Mouse (Mus musculus) layer of hippocampus, postnatal 36 days (tissue): ENCODE data around the gene Ak7. TPM values are rescaled to one million over a fixed set of nuclear protein-coding genes. Genes with fewer than 3 reads are reported as not detected.

ENCODE experiments used
- DNase-seq, 2 experiments: peaks; one replicate each; pipeline ENCODE4 v3.0.0; 2022
- total RNA-seq, 2 experiments: library from RNA; stranded (reverse); gene quantifications; 2 replicates each; pipeline ENCODE4 v1.2.3; 2021

Gene Ak7
- total RNA-seq, 2 experiments from 2014 or later: 0.77 to 0.81 TPM

DNA sequence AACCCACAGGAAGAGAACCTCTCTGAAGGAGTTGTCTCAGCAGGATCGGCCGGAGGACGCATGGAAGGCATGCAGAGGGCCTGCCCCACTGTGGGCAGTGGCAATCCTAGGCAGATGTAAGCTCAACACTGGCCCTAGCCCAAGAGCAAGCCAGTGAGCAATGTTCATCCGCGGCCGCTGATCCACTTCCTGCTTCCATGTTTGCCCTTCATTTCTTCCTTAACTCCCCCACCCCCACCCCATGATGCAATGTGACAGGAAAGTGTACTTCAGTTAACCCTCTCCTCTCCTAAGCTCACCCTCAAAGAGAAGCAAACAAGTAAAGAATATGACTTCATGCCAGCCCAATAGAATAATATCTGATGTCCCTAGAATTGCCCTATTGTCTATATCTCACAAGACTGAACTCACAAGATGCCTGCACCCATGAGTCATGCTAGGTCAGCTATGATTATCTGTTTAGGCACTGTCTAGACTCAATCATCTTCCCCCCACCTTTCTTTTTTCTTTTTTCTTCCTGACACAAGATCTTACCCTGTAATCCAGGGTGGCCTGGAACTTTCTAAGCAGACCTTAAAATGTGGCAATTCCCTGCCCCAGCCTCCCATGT is 25.2 kb downstream of the Ak7 start:
- DNase-seq: no peak

DNA sequence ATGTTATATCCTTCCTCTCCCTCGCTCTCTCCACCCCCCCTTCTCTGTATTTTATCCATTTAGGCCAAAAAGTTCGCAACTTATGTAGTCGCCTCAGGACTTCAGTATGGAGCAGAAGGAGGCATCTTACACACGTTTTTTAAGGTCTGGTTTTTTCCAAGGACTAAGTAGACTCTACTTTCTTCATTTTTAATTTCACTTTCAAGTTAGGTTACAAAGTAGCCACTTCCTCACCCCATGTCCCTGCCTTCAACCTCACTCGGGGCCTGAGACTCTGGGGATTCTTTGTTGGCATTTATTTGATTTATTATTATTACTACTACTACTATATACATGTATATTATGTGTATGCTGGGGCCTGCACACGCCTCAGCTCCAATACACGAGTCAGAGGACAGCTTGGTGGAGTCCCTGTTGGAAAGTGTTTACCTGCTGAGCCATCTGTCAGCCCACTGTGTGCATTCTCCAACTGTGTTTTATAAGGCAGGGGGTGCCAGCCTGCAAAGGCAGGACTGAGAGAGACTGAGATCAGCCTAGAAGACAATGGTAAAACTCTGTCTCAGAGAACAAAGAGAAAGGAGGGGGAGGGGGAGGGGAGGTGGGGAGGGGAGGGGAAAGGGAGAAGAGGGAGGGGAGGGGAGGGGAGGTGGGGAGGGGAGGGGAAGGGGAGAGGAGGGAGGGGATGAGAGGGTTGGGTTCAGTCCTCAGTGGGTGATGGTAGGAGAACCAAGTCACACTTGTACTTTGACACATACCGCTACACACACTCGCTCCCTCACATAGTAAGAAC is 27.8 kb downstream of the Ak7 start:
- no peak for DNase-seq

DNA sequence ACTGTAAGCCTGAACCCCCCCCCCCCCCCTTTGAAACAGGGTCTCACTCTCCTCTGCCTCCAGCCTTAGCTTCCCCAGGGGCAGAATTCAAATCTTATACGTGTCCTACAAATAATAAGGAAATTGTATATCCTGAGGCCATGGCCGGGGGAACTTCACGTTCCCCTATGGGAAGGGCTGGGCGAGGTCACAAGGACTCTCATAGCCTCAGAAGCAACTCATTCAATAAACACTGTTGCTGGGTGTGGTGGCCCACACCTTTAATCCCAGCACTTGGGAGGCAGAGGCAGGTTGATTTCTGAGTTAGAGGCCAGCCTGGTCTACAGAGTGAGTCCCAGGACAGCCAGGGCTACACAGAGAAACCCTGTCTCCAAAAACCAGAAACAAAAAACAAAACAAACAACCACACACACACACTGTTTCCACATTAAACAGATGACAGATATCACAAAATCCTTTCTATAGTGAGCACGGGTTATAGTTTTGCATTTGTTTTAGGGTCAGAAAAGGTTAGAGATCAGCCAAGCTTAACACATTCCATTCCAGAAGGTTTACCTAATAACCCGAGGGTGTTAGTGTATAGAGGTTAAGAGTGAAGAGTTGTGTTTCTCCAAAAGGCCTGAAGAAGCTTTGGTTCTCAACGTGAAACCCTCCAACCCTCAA is 29.6 kb downstream of the Ak7 start:
- no peak for DNase-seq

DNA sequence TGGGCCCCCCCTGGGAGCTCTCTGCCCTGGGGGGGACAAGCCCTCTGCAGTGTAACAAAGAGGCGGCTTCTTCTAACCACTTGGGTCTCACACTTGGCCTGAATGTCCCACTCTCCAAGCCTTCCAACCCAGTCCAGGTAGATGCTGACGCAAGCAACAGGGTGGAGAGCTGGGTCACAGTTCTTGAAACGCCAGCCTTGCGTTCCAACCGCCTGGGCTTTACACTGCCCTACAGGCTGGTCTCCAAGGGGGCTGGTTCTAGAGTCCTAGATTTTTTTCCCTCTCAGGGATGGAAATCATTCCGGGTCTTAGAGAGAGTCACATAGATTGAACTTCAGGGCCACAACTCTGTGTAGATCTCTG is 30.1 kb downstream of the Ak7 start:
- no peak for DNase-seq

DNA sequence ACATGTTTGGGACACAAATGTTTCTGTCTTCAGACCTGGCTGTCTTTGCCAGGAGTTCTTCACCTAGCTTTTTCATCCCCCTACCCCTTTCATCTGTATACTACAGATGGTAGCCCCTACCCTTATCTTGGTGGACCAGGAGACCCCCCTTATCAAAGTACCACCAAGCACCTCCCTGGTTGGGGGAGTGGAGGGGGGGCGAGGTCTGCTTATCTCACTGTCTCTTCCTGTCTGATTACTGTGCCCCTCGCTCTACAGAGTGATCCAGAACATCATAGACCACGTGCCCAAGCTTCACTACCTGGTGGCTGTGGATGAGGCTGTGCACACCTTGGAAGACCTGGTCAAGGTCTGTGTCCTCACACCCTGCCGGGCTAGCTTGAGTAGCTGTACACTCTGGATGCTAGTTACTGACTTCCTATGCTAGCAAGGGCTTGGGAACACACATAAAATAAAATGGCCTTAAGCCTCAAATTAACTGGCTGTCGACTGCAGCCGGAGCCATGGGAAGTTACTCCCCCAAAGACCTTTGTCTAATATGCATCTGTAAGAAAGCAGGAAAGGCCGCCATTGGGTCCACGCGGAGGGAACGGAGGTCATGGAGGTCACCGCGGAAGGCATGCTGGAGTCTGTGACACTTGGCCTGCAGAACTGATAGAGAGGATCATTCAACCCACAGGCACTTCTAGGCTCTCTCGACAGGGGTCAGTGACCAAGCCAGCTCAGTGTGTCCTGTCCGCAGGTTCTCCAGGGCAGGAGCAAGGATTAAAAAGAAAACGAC is 32.7 kb downstream of the Ak7 start:
- no peak for DNase-seq

DNA sequence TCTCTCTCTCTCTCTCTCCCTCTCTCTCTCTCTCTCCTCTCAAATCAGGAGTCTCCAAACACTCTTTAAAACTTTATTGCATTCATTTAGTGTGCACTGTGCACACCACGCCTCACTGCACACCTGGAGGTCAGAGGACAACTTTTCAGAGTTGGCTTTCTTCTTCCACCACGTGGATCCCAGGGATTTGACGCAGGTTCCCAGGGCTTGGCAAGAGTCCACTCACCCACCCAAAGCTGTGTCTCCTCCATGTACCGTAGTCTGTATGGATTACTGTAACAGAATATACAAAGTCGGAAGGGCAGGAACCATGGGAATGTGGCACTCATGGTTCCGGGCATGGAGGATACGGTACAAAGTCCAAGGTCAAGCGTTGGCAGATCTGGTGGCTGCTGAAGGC is 33.9 kb downstream of the Ak7 start:
- no peak for DNase-seq

DNA sequence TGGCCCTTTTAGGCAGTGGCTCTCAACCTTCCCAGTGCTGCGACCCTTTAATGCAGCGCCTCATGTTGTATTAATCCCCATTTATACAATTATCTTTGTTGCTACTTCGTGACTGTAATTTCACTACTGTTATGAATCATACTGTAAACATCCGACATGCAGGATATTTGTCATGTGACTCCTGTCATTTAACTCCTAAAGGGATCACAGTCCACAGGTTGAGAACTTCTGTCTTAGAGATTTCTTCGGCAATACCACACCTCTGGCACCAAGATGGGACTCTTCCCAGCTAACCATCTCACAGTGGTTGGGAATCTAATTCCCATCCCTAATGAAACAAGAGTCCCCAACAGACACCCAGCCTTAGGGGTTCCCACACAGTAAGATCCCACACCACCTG is 42.3 kb downstream of the Ak7 start:
- no peak for DNase-seq

DNA sequence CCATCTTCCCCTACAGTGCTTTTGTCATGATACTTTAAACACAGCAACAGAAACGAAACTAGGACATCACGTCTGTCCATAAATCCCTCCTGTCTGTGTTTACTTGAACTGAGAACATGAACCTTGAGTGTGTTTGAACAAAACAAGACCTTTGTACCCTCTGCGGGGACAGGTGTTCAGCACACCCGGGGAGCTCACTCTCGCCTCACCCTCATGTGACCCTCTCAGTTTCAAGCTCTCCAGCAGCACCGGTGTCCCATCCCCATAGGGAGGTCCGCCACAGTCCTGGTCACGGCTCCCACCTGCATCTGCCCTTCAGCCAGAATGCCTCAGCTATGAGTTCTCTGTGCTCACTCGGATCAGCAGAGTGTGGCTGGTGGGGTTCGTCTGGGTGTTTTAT is 48.0 kb downstream of the Ak7 start:
- DNase-seq: no peak

DNA sequence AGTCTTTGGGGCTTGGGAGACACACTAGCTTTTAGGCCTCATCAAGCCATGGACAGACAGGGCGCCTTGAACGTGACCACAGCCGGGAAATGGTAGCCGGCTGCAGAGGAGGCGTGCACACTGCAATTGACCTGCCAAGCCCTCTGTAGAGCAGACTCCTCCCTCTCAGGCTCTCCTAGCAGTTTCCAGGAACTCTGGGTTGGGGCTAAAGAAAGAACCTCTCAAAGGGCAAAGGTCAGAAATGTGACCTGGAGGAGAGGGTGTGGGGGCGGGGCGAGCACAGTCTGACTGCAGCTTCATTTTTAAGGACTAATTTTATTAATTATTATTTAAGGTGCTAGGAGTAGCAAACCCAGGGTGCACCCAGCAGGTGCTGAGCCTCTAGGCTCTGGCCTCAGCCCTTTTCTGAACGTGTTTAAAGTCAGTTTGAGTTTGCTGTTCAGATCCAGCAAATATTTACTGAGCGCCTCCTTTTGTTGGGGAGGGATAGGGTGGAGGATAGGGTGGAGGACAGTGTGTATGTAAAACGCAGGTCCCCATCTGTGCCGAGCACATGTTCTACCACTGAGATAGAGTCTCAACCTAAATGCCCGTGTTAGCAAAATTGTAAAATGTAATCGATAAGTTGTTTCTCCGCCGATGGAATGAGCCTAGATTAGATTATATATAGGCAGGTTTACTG is 52.2 kb downstream of the Ak7 start:
- DNase-seq: no peak

DNA sequence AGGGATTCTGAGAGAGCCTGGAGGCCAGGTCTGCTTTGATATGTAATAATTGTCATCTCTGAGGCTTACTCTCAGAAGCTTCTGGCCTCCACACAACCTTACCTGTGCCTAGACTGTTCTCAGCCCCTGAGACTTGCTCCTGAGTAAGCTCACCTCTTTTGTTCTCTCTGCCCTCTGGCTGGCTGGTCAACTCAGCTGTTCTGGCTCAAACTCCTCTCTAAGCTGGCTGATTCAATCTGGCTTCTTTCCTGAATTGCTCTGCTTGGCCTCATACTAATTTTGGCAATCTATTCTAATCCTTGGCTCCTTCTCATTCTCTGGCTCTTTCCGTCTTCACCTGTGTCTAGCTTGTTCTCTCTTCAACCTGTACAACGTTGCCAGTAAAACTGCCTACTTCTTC is 53.1 kb downstream of the Ak7 start:
- DNase-seq: no peak

DNA sequence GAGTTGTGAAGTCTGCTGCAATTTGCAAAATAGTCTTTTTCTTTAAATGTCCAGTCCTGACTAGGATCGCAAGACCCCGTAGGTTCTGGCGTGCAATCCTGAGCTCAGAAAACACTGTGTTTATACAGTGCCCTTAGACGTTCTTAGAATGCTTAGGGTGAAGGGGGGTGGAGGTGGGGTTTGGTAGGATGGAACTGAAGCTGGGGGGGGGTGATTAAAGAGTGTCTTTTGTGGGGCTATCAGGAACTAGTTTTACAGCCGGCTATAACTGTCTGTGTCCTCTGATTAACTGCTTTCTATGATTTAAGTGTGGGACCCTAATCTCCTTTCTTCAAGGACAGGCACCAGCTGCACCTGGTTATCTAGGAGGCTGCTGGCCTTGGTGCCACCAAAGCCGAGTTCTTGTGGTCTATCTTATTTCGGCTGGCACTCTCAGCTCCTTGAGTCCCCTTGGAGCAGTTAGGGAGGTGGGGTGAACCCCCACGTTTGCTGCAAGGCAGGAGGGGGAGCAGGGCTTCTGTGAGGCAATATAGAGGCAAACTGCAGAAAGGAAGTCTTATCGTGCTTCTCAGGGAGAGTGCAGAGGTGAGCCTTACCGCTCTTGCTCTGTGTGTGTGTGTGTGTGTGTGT is 54.2 kb downstream of the Ak7 start:
- DNase-seq: no peak

DNA sequence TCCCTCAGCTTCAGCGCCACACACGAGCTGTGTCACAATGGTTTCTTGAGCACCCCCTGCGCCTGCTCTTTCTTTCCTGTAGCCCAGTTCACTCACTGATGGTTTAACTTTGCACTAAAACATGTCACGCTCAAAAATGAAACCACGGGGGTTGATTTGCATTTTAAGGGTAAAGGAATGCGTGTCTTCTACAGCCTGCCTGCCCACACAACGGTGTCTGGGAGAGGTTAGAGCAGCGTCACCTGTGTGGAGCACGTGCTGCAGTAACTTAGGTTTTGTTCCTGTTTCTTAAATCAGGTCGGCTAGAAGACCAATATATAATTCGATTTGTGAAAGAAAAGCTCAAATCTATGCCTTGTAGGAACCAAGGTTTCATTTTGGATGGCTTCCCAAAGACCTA is 55.4 kb downstream of the Ak7 start:
- DNase-seq: no peak

DNA sequence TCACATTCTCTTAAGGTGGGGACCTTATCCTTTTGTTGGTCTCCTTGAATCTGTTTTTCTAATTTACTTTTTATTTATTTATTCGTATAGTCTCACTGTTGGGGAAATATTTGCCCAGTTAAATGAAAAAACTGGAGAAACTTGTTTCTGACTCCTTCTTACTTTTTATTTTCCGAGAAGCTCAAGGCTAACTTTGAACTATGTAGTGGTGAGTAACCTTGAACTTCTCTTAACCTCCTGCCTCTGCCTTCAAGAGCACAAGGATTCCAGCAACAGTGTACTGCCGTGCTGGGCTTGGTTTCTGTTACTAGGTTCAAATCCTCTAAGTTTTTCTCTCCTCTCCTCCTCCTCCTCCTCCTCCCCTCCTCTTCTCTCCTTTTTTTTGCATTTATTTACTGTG is 55.9 kb downstream of the Ak7 start:
- DNase-seq: no peak

DNA sequence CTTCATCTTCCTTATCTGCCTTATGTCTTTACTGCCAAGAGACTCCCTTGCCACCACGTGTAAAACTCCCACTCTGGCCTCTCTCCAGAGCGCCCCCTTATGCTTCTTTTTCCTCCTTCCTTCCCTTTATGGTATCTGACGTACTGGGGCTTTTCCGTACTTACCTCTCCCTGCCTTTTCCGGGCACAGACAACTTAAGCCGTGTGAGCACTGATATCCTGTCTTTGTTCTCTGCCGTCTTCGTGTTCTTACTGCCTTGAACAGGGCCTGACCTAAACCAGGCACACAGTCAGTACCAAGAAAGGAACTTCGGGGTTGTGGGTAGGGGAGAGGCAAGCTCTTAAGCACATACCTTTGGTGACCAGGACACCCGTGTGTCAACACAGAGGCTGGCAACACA is 63.9 kb downstream of the Ak7 start:
- no peak for DNase-seq

DNA sequence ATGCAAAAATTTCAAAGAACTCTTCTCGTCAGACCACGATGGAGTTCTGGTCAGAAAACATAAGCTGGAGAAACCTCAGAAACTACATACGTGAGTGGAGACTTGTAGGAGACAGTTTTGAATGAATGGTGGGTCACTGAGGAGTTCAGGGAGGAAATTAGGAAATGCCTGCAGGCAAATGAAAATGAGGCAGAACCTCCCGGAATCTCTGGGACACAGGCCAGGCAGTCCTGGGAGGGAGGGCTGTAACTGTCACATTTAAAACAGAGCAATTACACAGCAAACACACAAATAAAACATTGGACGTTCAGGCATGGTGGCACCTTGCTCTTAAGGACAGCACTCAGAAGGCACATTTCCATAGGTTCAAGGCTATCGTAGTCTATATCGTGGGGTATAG is 69.1 kb downstream of the Ak7 start:
- no peak for DNase-seq

DNA sequence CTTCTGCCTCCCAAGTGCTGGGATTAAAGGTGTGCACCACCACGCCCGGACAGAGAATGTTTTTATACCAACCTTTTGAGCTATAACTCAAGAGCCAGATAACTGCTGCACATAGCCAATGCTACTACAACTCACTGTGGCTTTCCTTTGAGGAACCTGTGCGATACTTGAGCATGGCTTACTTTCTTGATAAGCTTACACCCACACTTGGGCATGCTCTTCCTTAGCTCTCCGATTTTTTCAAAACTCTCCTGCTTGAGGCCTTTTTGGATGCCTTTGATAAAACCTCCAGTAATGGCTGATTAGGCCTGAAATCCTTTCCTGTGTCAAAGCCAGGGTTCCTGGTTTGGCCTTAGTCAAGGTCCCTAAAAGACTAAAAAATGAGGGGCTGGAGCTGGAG is 71.9 kb downstream of the Ak7 start:
- no peak for DNase-seq

DNA sequence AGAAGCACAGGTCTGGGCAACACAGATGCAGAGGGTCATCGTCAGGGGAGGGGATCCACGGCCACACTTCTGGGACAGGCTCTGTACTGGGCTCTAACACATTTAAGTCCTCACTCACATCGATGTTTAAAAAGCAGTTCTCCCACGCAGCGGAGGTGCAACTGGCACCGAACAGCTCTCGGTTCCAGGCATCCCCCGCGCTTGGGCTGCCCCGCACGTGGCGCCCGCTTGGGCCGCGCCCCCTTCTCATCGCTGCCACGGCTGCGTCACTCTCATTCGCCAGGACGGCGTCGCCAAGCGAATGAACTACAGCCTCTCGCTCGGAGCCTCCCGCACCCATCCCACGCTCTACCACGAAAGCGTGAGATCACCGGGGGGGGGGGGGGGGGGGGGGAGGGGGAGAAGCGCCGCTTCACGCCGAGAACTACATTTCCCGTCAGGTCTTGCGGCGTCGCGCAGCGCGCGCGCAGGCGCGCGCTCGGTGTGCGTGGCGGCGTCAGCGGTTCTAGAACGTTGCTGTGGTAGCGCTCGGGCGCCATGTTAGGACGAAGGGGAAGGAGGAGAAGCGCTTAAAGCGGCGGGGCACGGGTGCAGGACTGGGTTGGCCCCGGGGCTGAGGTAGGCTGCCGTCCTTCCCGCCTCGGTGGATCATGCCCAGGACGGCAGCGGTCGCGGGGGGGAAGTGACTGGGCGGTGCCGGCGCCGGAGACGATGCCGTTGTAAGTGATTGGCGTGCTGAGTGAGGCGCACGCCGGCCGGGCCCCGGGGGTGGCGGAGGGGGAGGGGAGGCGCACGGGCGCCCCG is 78.6 kb downstream of the Ak7 start, which contains the start of gene Papola:
Gene Papola (plus strand): TSS at position 499 of the 804 bp plus-strand sequence.
- DNase-seq: peak; percentile 87

DNA sequence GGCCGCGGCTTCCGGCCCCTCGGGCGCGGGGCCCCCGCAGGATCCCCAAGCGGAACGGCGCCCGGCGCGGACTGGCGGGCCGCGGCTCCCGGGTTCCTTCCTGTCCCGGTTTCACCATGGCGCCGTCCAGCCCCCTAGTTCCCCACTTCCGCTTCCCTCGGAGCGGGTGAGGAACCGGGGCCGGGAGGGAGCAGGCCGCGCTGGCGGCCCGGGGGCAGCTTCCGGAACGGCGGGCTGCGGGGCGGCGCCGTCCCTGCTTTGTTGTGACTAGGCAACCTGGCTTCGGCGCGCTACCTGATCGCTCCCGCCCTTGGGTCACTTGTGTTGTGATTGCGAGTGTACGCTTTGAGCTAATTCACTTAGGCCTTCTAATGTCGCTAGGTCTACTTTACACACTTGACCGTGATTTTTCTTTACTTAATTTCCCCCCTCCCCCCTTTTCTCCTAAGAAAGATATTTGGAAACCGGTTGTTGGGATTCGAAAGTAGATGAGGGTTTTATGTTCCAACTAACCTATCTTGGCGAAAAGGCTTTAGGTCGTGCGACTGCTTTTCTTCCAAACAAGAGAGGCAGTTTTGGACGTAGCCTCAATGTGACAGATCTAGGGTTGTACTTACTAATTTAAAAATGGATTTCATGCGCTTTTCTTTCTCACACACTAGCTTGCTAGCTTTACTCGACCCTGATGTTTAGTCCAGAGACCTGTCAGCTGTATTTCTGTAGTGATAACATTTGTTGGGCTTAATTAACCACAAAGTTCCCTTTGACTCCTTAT is 79.4 kb downstream of the Ak7 start:
- DNase-seq: peak in 1 of 2 experiments; percentile 73

DNA sequence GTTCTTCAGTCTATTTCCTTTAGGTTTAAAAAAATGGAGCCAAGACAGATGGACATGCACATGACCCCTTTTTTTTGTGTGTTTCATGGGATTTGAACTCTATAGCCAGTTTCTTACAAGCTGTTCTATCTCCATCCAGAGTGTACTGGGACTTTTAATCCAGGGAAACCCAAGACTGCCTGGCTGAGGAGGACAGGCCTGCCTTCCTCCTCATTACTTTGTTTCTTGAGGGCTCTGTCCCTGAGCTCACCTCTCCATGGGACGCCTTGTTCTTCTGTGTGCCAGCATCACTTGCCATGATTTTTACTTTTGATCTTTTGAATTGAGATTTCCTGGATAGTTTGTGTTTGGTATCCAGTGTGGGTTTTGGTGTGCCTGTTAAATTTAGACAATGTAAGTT is 80.3 kb downstream of the Ak7 start:
- DNase-seq: no peak

DNA sequence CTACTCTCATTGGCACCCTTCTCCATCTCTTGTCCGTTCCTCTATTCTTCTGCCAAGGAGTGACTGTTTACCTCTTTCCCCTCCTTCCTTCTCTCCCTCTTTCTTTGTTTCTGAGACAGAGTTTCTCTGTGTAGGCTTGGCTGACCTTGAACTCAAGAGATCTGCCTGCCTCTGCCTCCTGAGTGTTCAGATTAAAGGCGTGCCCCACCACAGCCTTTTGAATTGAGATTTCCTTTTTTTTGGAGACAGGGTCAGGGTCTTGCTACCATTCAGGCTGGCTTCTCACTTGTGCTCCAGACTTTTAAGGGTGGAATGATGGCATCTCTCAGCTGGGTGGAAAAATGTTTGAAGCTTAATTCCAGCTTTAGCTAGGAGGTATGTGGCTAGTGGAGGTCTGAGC is 81.8 kb downstream of the Ak7 start:
- no peak for DNase-seq
